Mouse (Mus musculus) CH12.LX (cell line): ENCODE data around the gene Alb. TPM values are rescaled to one million over a fixed set of nuclear protein-coding genes. Genes with fewer than 3 reads are reported as not detected.

Experiments used
- DNase-seq: peaks from one replicate; pipeline ENCODE4 v3.0.0-alpha.2; 2013; ENCODE audit errors: extremely low read depth
- H3K27ac ChIP-seq: 2 replicates; pipeline ENCODE4 v1.5.1; 2012; ENCODE audit warnings: low read depth, mild to moderate bottlenecking, control low read depth, moderate library complexity; ENCODE audit not compliant: insufficient read depth
- H3K27me3 ChIP-seq: replicated peaks from 2 replicates; pipeline ENCODE3; 2012; ENCODE audit warnings: inconsistent platforms
- H3K36me3 ChIP-seq, 2 experiments: replicated peaks in 1 of 2; 2 replicates each; pipeline versions ENCODE3 to v1.6.1; 2012; ENCODE audit warnings: inconsistent platforms in 1 of 2, low read length in 1 of 2, mild to moderate bottlenecking in 1 of 2, mixed read lengths in 1 of 2, moderate library complexity in 1 of 2; ENCODE audit not compliant: control insufficient read depth in 1 of 2, insufficient read depth in 1 of 2
- H3K4me1 ChIP-seq, 2 experiments: 2 replicates each; pipeline ENCODE4 v1.6.1; 2012; ENCODE audit warnings: inconsistent platforms in 1 of 2, moderate library complexity in 1 of 2; ENCODE audit not compliant: insufficient read depth in 2 of 2, control insufficient read depth in 1 of 2
- H3K4me2 ChIP-seq: 2 replicates; pipeline ENCODE4 v1.6.1; 2012; ENCODE audit warnings: low read depth, mild to moderate bottlenecking, control low read depth; ENCODE audit not compliant: poor library complexity, insufficient read depth, severe bottlenecking
- H3K4me3 ChIP-seq, 3 experiments: fragments of 150-350 bp in 1 of 3; sonication (generic) in 1 of 3; replicated peaks in 1 of 3; 2 replicates each; pipeline versions ENCODE3 to v1.5.1; 2011 to 2012; ENCODE audit warnings: low read depth in 2 of 3, low read length in 2 of 3, mild to moderate bottlenecking in 2 of 3, moderate library complexity in 2 of 3, control low read depth in 1 of 3, improper control_type of control experiment in 1 of 3, inconsistent platforms in 1 of 3, mixed read lengths in 1 of 3; ENCODE audit not compliant: poor library complexity in 1 of 3
- H3K79me2 ChIP-seq: replicated peaks from 2 replicates; pipeline ENCODE4 v1.6.1; 2012; ENCODE audit warnings: mild to moderate bottlenecking, moderate library complexity; ENCODE audit not compliant: control insufficient read depth, poor library complexity, insufficient read depth, severe bottlenecking; ENCODE audit errors: extremely low read depth
- H3K9ac ChIP-seq: 2 replicates; pipeline ENCODE4 v1.6.1; 2012; ENCODE audit warnings: low read depth, mild to moderate bottlenecking, control low read depth, moderate library complexity; ENCODE audit not compliant: insufficient read depth
- H3K9me3 ChIP-seq: replicated peaks from 2 replicates; pipeline ENCODE3; 2012; ENCODE audit warnings: low read length, inconsistent platforms, mixed read lengths
- BHLHE40 ChIP-seq: IDR thresholded peaks from 2 replicates; pipeline ENCODE4 v1.6.1; 2011; ENCODE audit warnings: mild to moderate bottlenecking, low read depth, low read length, improper control_type of control experiment
- CHD1 ChIP-seq: IDR thresholded peaks from 2 replicates; pipeline ENCODE4 v1.6.1; 2012; ENCODE audit warnings: low read depth, low read length, improper control_type of control experiment, inconsistent platforms
- ELF1 ChIP-seq: IDR thresholded peaks from 2 replicates; pipeline ENCODE4 v1.6.1; 2014; ENCODE audit warnings: low read depth, mild to moderate bottlenecking, inconsistent platforms, low read length, improper control_type of control experiment
- EP300 ChIP-seq: IDR thresholded peaks from 2 replicates; pipeline ENCODE4 v1.6.1; 2011; ENCODE audit warnings: low read length, improper control_type of control experiment
- ETS1 ChIP-seq: conservative IDR thresholded peaks from 2 replicates; pipeline ENCODE4 v1.6.1; 2012; ENCODE audit warnings: low read depth, mild to moderate bottlenecking, inconsistent platforms, low read length, improper control_type of control experiment, moderate library complexity
- GABPA ChIP-seq: IDR thresholded peaks from 2 replicates; pipeline ENCODE4 v1.6.1; 2012; ENCODE audit warnings: low read depth, low read length, improper control_type of control experiment, inconsistent platforms; ENCODE audit not compliant: insufficient replicate concordance
- HCFC1 ChIP-seq: IDR thresholded peaks from 2 replicates; pipeline ENCODE4 v1.6.1; 2012; ENCODE audit warnings: low read depth, mild to moderate bottlenecking, inconsistent platforms, low read length, improper control_type of control experiment
- JUND ChIP-seq: conservative IDR thresholded peaks from 2 replicates; pipeline ENCODE4 v1.6.1; 2011; ENCODE audit warnings: low read depth, low read length, improper control_type of control experiment
- MAFK ChIP-seq: IDR thresholded peaks from 2 replicates; pipeline ENCODE4 v1.6.1; 2011; ENCODE audit warnings: low read length, improper control_type of control experiment; ENCODE audit not compliant: insufficient replicate concordance
- MAX ChIP-seq: IDR thresholded peaks from 2 replicates; pipeline ENCODE4 v1.6.1; 2011; ENCODE audit warnings: low read length, improper control_type of control experiment
- MAZ ChIP-seq: IDR thresholded peaks from 2 replicates; pipeline ENCODE4 v1.6.1; 2012; ENCODE audit warnings: low read depth, mild to moderate bottlenecking, inconsistent platforms, low read length, improper control_type of control experiment, moderate library complexity
- MXI1 ChIP-seq: IDR thresholded peaks from 2 replicates; pipeline ENCODE4 v1.6.1; 2011; ENCODE audit warnings: mild to moderate bottlenecking, low read depth, low read length, improper control_type of control experiment
- MYC ChIP-seq: IDR thresholded peaks from 2 replicates; pipeline ENCODE4 v1.6.1; 2011; ENCODE audit warnings: low read depth, mild to moderate bottlenecking, improper control_type of control experiment, low read length
- POLR2A ChIP-seq: IDR thresholded peaks from 2 replicates; pipeline ENCODE4 v1.6.1; 2011; ENCODE audit warnings: low read depth, mild to moderate bottlenecking, improper control_type of control experiment, low read length
- POLR2AphosphoS2 ChIP-seq: IDR thresholded peaks from 2 replicates; pipeline ENCODE4 v1.6.1; 2011; ENCODE audit warnings: low read depth, low read length, improper control_type of control experiment
- RAD21 ChIP-seq: IDR thresholded peaks from 2 replicates; pipeline ENCODE4 v1.6.1; 2011; ENCODE audit warnings: low read depth, mild to moderate bottlenecking, low read length, improper control_type of control experiment, moderate library complexity
- SIN3A ChIP-seq: IDR thresholded peaks from 2 replicates; pipeline ENCODE4 v1.6.1; 2012; ENCODE audit warnings: low read length, improper control_type of control experiment, inconsistent platforms
- SMC3 ChIP-seq: IDR thresholded peaks from 2 replicates; pipeline ENCODE4 v1.6.1; 2011; ENCODE audit warnings: low read depth, low read length, improper control_type of control experiment
- TBP ChIP-seq: conservative IDR thresholded peaks from 2 replicates; pipeline ENCODE4 v1.6.1; 2011; ENCODE audit warnings: low read depth, low read length, improper control_type of control experiment
- TCF12 ChIP-seq: IDR thresholded peaks from 2 replicates; pipeline ENCODE4 v1.6.1; 2014; ENCODE audit warnings: low read depth, mild to moderate bottlenecking, inconsistent platforms, low read length, improper control_type of control experiment
- UBTF ChIP-seq: IDR thresholded peaks from 2 replicates; pipeline ENCODE4 v1.6.1; 2012; ENCODE audit warnings: low read depth, mild to moderate bottlenecking, inconsistent platforms, low read length, improper control_type of control experiment, moderate library complexity
- USF1 ChIP-seq: IDR thresholded peaks from 2 replicates; pipeline ENCODE4 v1.6.1; 2014; ENCODE audit warnings: low read depth, mild to moderate bottlenecking, inconsistent platforms, low read length, improper control_type of control experiment
- USF2 ChIP-seq: conservative IDR thresholded peaks from 2 replicates; pipeline ENCODE4 v1.6.1; 2011; ENCODE audit warnings: low read depth, low read length, improper control_type of control experiment
- ZC3H11A ChIP-seq: IDR thresholded peaks from 2 replicates; pipeline ENCODE4 v1.6.1; 2012; ENCODE audit warnings: low read depth, mild to moderate bottlenecking, inconsistent platforms, low read length, improper control_type of control experiment
- ZMIZ1 ChIP-seq: IDR thresholded peaks from 2 replicates; pipeline ENCODE4 v1.6.1; 2012; ENCODE audit warnings: low read depth, mild to moderate bottlenecking, inconsistent platforms, low read length, improper control_type of control experiment
- dilution Hi-C: fragments of 300-500 bp; cut with MboI; formaldehyde crosslinking; loops from 2 replicates; pipeline ENCODE4 v1.14.3; 2020; ENCODE audit warnings: low sequenced_read_pairs; ENCODE audit not compliant: extremely low pct_unique_long_range_greater_than_20kb, extremely low pct_ligation_motif_present
- in situ Hi-C: fragments of 300-500 bp; cut with MboI; formaldehyde crosslinking; loops from 3 replicates; pipeline ENCODE4 v1.14.3; 2019; ENCODE audit warnings: low sequenced_read_pairs, low pct_ligation_motif_present, low pct_unique_long_range_greater_than_20kb, mixed read lengths
- polyA plus RNA-seq: library from polyadenylated mRNA; unstranded; fragments of >175 nt; gene quantifications from 2 replicates; pipeline ENCODE4 v1.2.1, GENCODE M21; 2012; ENCODE audit warnings: low read depth; ENCODE audit not compliant: insufficient read length
- total RNA-seq, 2 experiments: library from RNA; depleted of rRNA; stranded (reverse); fragments of 300-350 nt in 1 of 2; fragments of >200 nt in 1 of 2; gene quantifications; 2 replicates each; pipeline ENCODE4 v1.2.3; 2012 to 2014

Alb gene
- total and polyA plus RNA-seq, 3 experiments, result 0.40 TPM; not detected in 2

- dilution Hi-C loops (no loop called here), in situ Hi-C loops (loop anchor here (5.0 kb wide), 1 partner anchor 148 kb away; no protein-coding TSS in a partner anchor)
- no peaks in the 10 kb centered on the region for H3K79me2 ChIP-seq
- peak overlapping the region in 2 of 3 experiments; percentile 37 to 55 for H3K4me3 ChIP-seq
- H3K27ac ChIP-seq, result no peak overlapping the region
- TF ChIP-seq SMC3 (no peak), MAX (peak; percentile 82), GABPA (no peak), JUND (no peak), USF2 (peak; percentile 52), ETS1 (no peak), SIN3A (no peak), USF1 (peak; percentile 54), POLR2A (peak; percentile 51; the same call in 1 of the 2 replicates), BHLHE40 (0 out of 2 replicates have a peak, but pooled peaks have one; percentile 49), MXI1 (peak; percentile 40; the same call in 1 of the 2 replicates), ELF1 (peak; percentile 67), MYC (peak; percentile 82; the same call in 1 of the 2 replicates), EP300 (no peak), HCFC1 (no peak)
- peaks cover 3 to 8% of the 10 kb centered on the region in 2 experiments for H3K36me3 ChIP-seq
- no peaks in the 10 kb centered on the region for H3K27me3 ChIP-seq
- H3K4me2 ChIP-seq, result peak overlapping the region; percentile 69
- H3K9me3 ChIP-seq, result no peaks in the 10 kb centered on the region
- DNase-seq, result peak; percentile 51
- H3K4me1 ChIP-seq, result peaks cover 5 to 6% of the 10 kb centered on the region in 2 experiments
- H3K9ac ChIP-seq, result peak overlapping the region; percentile 7; the same call in 1 of the 2 replicates
These were observed 44.0 kb downstream of the Alb start for GRCm38 (mm10) chr5:90504742-90505141.

GRCm38 (mm10) chr5:90506507-90506906 lies 45.8 kb downstream of the Alb start:
- Histone ChIP-seq H3K4me2 (no peak overlapping the region), H3K4me1 (peaks cover 5 to 6% of the 10 kb centered on the region in 2 experiments), H3K9me3 (no peaks in the 10 kb centered on the region), H3K36me3 (peaks cover 3 to 8% of the 10 kb centered on the region in 2 experiments), H3K27me3 (no peaks in the 10 kb centered on the region), H3K79me2 (no peaks in the 10 kb centered on the region), H3K9ac (no peak overlapping the region), H3K27ac (no peak overlapping the region), H3K4me3 (no peak overlapping the region)
- TF ChIP-seq MAFK (no peak), CHD1 (no peak), JUND (no peak), ZC3H11A (no peak), ZMIZ1 (no peak), MAZ (no peak), EP300 (no peak), TBP (no peak), POLR2AphosphoS2 (no peak), RAD21 (no peak), TCF12 (no peak), UBTF (no peak)
- dilution Hi-C loops (no loop called here), in situ Hi-C loops (no loop called here)
- DNase-seq, result no peak
